Mouse (Mus musculus) limb, embryonic 10.5 days (tissue): ENCODE measurements at regions not wholly inside any gene's neighbourhood (a gene's known extent, or its start where the extent isn't known, plus 50 kb on each side); places are given as distances from the start of the nearest gene placed in this dataset.

Experiments
- DNase-seq: peaks from one replicate; pipeline ENCODE4 v3.0.0-alpha.2; 2017; ENCODE audit warnings: low spot score
- H3K27ac ChIP-seq: fragments of 300-500 bp; sonication (generic); 2 replicates; pipeline ENCODE4 v1.5.1; 2016; ENCODE audit warnings: mild to moderate bottlenecking
- H3K27me3 ChIP-seq: fragments of 300-500 bp; sonication (generic); 2 replicates; pipeline ENCODE4 v1.6.1; 2016; ENCODE audit warnings: low read depth, mild to moderate bottlenecking; ENCODE audit not compliant: poor library complexity, severe bottlenecking
- H3K36me3 ChIP-seq: fragments of 300-500 bp; sonication (generic); 2 replicates; pipeline ENCODE4 v1.6.1; 2016; ENCODE audit warnings: mild to moderate bottlenecking, moderate library complexity
- H3K4me1 ChIP-seq: fragments of 300-500 bp; sonication (generic); 2 replicates; pipeline ENCODE4 v1.6.1; 2016
- H3K4me3 ChIP-seq: fragments of 300-500 bp; sonication (generic); 2 replicates; pipeline ENCODE4 v1.5.1; 2016; ENCODE audit warnings: mild to moderate bottlenecking, moderate library complexity
- H3K9me3 ChIP-seq: fragments of 300-500 bp; sonication (generic); replicated peaks from 2 replicates; pipeline ENCODE4 v1.6.1; 2016; ENCODE audit warnings: mild to moderate bottlenecking
- WGBS: fragments of 180-500 bp; shearing (Covaris S2); methylation state at CpG from one replicate; pipeline ENCODE4 v1.1.7; 2016; 5-methylcytosine and 5-hydroxymethylcytosine counted together

DNA sequence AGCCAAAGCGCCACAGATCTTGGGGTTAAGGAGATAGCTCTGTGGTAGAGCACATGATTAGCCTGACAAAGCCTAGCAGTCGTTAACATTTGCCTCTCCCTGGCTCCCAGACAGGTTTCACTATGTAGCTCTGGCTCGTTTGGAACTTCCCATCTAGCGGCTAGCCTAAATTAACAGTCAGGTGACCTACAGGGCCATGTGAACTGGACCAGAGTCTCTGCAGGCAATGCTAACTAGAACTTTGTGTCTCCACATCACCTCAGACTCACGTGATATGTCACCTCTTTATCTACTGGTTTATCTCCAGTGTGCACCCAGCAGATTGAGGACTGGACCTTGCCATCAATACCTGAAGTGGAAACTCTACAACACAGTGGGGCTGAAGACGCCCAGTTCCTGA, 52.4 kb upstream of the Smg1 start:
- Histone ChIP-seq H3K9me3 (peaks cover 3% of the 10 kb centered on the region; the same call in 1 of the 2 replicates), H3K4me1 (peaks cover 11% of the 10 kb centered on the region), H3K27ac (no peak overlapping the region), H3K36me3 (no peaks in the 10 kb centered on the region), H3K27me3 (no peaks in the 10 kb centered on the region), H3K4me3 (no peak overlapping the region)
- DNase-seq = no peak
- 74% methylated on average over 6 of the region's 6 CpGs for WGBS

DNA sequence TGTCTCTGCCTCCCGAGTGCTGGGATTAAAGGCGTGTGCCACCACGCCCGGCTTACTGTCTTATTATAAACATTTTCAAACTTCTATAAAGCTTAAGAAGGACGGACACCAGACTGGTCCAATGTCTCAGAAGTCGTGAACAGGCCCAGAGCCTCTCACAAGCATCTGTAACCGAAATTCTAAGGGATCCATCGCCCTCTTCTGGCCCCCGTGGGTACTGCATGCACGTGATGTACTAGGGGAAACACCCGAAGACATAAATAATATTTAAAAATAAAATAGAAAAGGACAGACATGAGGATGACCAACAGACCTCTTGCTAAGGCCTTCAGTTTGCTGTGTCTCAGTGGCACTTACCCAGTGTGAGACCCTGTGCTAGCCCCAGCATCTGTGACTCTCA, 51.8 kb upstream of the Smg1 start:
- WGBS = 76% methylated on average over 11 of the region's 11 CpGs
- no peak for DNase-seq
- no peaks in the 10 kb centered on the region for H3K36me3 ChIP-seq
- H3K27me3 ChIP-seq = no peaks in the 10 kb centered on the region
- H3K27ac ChIP-seq = no peak overlapping the region
- H3K9me3 ChIP-seq = peaks cover 3% of the 10 kb centered on the region; the same call in 1 of the 2 replicates
- peaks cover 5% of the 10 kb centered on the region for H3K4me1 ChIP-seq
- no peak overlapping the region for H3K4me3 ChIP-seq

DNA sequence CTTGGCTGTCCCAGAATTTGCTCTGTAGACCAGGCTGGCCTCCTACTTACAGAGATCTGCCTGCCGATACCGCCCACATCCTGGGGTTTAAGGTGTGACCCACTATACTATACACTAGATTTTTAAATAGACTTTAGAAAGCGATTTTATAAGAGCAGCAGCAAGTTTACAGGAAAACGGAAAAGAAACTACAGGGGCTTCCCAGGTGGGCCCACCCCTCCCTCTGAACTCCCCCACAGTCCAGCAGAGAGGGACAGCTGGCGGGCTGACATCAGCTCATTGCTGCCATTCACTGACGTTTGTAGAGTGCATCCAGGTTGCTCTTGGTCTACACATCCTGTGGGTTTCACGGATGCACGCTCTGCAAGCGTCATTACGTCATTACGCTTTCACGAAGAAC, 51.2 kb upstream of the Smg1 start:
- peaks cover 3% of the 10 kb centered on the region; the same call in 1 of the 2 replicates for H3K9me3 ChIP-seq
- peaks cover 3% of the 10 kb centered on the region; the same call in 1 of the 2 replicates for H3K4me1 ChIP-seq
- 92% methylated on average over 12 of the region's 12 CpGs for WGBS
- no peak overlapping the region for H3K4me3 ChIP-seq
- no peaks in the 10 kb centered on the region for H3K27me3 ChIP-seq
- DNase-seq = no peak
- no peak overlapping the region for H3K27ac ChIP-seq
- no peaks in the 10 kb centered on the region for H3K36me3 ChIP-seq
